Mouse (Mus musculus) testis, postnatal 10 days (tissue): Measurements from ENCODE around the gene Sit1.
A peak's percentile ranks its signal among the peaks of the same experiment; 100 is the strongest.
"Not testable (repeated sequence)": the region's sequence is repeated elsewhere in the genome, so short reads cannot be mapped to it uniquely, and the experiment has no call there.

Experiments
- DNase-seq: peaks from one replicate; pipeline ENCODE4 v3.0.0; 2021; ENCODE audit warnings: low spot score

Sit1 gene

DNA sequence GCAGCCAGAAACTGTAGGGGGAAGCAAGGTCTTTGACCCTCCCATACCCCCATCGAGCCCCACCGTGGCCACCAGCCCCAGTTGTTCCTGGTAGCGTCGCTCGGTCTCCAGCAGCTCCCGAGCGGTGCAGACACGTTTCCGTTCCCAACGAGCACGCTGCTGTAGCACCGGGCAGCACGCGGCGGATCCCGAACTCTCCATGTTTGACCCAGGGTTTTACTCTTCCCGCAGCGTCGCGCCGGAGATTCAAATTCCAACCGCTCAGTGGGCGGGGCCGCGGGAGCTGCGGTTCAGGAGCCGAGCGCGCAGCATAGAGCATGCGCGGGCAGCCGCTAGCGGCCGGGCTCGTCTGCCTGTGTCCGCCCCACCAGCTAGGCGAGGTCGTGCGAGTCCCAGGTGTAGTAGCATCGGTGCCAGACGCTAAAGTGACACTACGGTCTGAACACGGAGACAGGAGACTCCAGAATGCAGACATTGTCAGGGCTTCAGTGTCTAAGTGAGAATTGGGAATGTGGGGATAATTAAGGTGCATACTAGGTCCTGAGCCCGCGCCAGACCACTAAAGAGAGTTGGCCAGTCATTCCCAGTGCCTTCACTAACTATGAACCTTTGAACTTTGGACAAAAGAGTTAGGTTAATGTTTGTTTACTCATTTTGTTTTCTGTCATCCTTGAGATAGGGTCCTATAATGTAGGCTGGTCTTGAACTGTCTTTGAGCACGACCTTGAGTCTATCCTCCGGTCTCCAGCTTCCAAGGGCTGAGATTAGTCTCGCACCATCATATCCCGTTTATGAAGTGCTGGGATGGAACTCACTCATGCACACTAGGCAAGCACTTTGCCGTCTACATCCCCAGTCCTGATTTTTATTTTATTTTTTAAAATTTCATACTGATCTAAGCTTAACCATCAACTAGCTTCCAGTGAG, 16.1 kb upstream of the Sit1 start, which contains the start of gene Arhgef39:
TSS of gene Arhgef39 (minus strand) at position 289 of the 927 bp plus-strand sequence.
- peak; percentile 91 for DNase-seq

DNA sequence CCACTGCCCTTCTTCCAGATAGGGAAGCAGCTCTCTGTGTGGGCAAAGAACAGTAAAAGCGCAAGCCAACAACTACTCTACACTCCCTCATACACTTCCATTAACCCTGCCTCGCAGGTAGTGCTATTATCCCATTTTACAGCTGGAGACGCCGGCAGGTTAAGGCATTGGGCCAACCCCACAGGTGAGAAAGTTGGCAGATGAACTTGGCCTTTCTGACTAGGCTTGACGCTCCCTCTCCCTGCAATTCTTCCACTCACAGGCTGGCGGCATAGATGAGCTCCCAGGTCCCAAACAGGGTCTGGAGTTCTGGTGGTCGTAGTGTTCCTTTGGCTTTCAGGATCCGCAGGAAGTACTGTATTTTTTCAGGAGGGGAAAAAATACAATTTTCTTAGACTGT, 15.4 kb upstream of the Sit1 start:
- DNase-seq, result no peak

DNA sequence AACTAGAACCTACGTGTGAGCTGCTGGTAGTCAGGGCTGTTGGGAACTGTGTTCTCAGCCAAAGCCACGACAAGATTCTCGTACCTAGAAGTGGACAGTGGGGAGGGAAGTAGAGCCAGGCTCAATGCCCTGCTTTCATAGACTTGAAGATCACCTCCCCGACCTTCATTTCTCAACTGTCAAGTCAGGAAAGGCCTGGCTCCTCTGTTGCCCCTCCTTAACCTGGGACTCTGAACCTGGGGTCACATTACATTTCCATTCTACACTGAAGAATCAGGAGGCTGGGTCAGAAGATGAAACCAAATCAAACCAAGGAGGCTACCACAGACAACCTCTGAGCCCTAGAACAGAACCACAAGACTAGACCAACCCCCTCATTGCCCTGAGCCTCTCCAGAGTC, 14.4 kb upstream of the Sit1 start:
- DNase-seq, result no peak

DNA sequence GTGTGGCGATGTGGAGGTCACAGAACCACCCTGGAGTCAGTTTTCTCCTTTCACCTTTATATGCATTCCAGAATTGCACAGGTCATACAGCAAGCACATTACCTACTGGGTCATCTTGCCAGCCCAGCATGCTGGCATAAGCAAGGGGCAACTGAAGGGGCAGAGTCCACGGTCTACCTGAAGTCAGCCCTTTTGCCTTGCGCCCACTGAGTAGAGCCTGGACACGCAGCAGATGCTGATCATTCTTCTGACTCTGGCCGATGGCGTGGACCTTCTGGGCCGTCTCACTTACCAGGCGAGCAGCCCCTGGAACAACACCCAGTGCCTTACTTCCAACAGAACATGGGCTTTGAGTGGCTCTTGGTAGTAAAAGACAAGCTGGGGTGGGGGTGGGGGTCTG, 13.9 kb upstream of the Sit1 start:
- DNase-seq, result no peak

DNA sequence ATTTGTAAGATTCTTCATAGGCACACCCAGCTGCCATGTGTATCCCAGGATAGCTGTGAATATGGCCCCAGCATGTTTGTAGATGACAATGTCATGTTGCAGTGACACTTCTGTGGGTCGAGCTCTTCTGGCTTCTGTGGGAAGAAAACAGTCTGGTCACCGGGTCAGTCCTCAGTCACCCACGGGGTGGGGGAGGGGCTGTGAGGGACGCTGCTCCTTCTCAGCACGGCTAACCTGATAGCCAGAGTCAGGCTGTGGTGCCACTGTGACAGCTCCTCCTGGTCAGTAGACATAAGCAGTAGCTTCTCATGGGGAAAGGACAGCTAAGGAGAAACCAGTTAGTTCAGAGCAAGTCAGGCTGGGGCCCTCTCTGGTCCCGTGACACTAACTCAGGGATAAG, 13.1 kb upstream of the Sit1 start:
- no peak for DNase-seq

DNA sequence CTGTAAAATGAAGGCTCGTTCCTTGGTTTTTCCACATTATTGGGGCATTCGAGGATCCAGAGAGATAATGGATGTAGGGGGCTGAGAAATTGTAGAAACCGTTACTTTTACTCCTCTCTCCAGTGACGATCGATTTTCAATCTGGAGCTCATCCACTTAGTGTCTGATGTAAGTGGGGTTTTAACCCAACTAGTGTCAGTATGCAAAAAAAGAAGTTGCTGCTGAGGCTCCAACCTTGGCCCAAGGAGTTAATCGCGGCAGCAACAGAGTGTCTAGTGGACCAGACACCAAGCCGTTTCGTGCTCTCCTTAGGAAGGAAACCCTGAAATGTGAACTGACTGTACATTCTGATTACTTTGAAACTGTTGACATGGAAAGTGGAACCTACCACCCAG, 10.3 kb upstream of the Sit1 start:
- no peak for DNase-seq

DNA sequence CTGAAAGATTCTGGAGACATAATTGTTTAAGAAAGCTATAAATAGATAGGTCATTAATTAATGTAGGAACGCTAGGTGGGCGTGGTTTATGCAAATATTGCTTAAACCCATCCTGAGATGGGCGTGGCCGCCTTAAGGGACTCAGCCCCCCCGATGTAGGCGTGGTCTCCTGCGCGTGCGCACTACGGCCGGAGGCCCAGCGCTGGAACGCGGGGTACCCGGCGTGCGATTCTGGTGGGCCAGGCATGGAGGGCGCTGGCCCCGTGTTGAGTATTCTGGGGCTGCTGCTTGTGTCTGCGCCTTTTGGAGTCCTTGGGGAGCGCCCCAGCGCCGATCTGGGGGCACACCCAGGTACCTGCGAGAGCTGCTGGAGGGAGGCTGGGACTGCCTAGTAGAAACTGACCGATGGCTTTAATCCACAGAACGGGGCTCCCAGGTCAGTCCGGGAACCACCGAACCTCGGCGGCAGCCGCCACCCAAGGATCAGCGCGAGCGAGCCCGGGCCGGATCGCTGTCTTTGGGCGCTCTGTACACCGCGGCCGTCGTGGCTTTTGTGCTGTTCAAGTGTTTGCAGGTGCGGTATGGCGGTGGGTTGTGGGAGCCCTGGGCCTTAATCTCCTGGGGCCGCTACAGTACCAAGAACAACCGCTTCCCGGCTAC, 9.8 kb upstream of the Sit1 start:
- peak; percentile 99 for DNase-seq

DNA sequence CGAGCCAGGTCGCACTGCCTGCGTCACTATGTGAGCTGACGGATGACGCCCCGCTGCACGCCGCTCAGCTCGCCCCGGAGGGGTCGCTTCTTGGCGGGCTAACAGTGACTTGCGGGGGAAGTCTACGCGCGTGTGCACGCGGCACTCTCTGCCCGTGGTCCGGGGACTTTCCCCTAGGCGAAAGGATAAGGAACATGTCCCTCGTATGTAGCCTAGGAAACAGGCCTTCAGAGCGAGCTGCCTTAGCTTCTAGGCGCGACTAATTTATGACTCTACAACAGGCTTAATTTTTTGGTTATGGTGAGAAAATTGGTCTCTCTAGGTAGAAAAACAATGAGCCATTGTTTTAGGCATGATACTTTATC, 9.3 kb upstream of the Sit1 start, which contains the start of gene Ccdc107:
TSS of gene Ccdc107 (plus strand) at position 80 of the 365 bp plus-strand sequence.
- peak; percentile 80 for DNase-seq

DNA sequence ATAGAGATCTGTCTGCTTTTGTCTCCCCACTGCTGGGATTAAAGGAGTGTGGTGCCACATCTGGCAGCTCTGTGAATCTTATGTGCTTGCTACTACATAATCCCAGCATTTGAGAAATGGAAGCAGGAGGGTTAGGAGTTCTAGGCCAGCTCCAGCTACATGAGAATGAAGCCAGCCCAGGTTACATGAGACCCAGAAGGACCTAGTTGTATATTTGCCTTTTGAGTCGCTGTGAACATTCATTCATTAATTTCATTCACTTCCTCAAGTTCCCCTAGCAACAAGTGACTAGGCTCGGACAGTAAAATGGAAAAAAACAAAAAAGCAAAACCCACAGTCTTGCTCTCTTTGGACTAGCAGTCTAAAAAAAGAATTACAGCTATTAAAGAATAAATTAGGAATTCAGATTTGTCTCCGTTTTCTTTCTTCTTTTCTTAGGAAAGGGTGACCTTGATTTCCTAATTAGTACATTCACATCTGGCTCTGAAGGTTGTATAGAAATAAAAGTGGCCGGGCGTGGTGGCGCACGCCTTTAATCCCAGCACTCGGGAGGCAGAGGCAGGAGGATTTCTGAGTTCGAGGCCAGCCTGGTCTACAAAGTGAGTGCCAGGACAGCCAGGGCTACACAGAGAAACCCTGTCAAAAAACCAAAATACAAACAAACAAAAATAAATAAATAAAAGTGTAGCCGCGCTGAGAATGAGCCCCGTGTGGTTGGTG, 8.7 kb upstream of the Sit1 start:
- DNase-seq, result no peak

DNA sequence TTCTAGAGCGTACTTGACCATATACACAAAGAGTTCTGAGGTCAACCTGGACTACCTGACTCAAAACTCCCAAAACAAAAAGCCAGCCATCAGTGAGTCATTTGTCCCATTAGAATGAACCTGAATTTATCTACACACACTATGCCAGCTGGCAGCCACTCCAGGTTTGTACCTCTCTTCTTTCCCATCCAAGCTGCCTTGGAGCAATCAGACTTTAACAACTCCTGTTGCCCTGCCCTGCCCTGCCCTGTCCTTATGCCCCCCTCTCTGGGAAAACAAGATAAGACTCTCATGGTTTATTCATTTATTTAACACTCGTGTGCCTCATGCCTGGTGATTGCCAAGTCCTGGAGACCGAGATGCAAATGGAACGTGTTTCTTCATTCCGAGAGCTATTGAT, 7.3 kb upstream of the Sit1 start:
- no peak for DNase-seq

DNA sequence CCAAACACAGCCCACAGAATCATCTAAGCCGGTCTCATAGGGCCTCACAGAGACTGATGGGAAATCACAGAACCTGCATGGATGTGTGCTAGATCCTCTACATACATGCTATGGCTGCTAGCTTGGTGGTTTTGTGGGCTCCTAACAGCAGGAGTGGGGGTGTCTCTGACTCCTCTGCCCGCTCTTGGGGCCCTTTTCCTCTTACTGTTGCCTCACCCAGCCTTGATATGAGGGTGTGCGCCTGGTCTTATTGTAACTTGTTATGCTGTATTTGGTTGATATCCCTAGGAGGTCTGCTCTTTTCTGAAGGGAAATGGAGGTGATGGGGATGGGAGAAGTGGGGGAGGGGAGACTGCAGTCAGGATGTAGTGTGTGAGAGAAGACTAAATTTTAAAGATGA, 6.1 kb upstream of the Sit1 start:
- no peak for DNase-seq

DNA sequence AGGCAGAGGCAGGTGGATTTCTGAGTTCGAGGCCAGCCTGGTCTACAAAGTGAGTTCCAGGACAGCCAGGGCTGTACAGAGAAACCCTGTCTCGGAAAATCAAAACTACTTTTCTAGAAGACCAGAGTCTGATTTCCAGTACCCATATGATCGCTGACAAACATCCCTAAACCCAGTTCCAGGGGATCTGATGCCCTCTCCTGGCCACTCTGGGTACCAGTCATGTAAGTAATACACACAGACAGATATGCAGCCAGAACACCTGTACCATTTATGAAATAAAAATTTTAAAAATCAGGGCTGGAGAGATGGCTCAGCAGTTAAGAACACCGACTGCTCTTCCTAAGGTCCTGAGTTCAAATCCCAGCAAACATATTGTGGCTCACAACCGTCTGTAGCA, 2.1 kb upstream of the Sit1 start:
- not testable (repeated sequence) for DNase-seq

DNA sequence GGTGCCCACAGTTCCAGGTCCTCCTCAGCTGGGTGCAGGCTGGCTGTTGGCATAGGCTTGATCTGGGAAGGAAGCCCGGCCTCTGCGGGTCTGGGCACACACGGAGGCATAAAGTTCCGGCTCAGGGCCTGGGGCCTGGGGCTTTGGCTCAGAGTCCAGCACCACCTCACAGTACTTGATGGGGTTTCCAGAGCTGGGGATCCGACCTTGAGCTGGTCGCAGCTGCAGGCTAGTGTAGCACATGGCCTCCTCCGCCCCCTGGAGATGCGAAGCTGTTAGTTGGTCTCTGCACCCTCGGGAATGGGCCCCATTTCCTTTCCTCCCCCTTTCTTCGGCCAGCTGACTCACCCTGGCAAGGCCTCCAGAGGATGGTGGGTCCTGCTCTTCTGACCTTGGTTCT, 943 bp downstream of the Sit1 start:
- no peak for DNase-seq

DNA sequence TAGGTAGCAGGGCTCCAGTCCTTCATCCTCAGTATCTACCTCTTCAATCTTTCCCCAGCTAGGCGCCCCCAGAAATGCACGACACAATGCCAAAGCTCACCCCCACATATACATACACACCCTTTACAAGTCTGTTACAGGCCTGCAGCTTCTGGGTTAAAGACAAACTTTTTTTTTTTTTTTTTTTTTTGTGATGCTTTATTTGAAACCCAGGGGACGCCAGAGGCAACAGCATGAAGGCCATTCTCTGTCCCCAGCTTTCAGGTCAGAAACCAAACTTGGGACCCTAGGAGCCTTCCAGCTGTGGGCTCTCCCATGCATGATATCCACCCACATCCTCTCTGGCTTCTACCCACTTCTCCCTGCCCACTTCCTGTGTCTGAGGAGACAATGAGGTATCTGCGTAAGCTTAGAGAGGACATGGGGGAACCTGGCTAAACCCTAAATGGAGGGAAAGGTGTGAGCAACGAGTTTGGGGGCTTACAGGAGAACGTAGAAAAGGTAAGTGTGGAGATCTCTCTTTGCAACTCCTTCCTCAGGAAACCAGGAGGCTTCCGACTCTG, 1.6 kb downstream of the Sit1 start:
- DNase-seq, result no peak

DNA sequence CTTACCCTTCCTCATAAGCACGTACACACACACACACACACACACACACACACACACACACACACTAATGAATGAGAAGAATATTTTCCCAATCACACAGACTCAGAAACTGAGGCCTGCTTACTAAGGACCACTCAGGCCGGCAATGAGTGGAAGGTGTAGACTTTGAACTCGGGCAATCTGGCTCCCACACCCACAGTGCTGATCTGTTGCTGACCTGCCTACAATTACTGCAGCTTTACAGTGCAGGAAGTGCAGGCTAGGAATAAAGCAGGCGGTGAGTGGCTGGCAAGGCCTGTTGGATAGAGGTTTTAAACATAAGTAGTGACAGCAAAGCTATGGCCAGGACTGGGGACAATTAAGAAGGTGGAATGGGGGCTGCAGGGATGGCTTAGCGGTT, 2.5 kb downstream of the Sit1 start:
- no peak for DNase-seq

DNA sequence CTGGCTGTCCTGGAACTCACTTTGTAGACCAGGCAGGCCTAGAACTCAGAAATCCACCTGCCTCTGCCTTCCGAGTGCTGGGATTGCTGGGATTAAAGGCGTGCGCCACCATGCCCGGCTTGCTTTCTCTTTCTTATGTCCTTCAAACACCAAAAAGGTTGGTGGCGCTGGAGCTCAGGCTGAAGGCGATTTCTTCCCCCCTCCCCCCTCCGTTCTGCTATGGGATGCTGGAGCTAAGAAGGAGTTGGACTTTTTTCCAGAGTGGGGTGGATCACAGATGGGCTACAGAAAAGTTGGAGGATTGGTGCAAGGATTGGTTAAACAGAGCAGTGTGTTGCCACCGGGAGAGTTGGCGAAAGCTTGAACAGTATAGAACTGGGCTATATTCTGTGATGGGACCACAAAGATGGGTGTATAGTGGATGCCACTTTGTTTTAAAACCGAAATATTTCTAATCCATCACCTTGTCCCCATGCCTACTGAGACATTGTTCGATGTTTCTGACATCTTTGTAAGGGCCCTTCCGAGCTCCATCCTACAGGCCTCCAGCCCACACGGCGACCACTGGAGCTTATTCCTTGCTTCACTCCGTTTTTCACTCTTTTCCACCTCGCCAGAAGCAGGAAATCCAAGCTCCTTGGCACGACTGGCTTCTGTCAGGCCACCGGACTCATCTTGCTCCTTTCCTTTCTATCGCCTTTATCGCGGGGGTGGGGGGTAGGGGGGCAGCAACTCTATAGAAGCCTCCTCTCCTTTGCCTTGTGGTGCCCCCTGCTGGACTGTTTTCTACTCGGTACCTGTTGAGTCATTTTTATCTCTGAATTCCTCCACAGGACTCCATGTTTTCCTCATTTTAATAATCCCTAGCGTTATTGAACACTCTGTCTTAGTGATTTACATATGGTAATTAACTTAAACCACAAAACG, 4.4 kb downstream of the Sit1 start:
- DNase-seq, result peak; percentile 95

DNA sequence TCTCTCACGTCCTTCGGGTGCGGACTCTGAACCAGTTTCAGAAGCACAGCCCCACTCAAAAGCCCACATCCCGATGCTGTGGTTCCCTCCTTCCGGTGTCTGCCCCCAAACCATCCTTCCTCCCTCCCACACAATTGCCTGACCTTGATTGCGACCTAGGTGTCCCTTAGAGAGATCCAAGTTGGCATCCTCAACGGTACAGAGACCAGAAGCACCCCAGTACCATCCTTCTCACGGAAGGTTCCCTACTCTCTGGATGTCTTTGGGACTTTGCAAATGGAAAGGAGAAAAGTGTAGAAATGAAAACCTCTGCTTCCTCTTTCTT, 5.0 kb downstream of the Sit1 start:
- no peak for DNase-seq

DNA sequence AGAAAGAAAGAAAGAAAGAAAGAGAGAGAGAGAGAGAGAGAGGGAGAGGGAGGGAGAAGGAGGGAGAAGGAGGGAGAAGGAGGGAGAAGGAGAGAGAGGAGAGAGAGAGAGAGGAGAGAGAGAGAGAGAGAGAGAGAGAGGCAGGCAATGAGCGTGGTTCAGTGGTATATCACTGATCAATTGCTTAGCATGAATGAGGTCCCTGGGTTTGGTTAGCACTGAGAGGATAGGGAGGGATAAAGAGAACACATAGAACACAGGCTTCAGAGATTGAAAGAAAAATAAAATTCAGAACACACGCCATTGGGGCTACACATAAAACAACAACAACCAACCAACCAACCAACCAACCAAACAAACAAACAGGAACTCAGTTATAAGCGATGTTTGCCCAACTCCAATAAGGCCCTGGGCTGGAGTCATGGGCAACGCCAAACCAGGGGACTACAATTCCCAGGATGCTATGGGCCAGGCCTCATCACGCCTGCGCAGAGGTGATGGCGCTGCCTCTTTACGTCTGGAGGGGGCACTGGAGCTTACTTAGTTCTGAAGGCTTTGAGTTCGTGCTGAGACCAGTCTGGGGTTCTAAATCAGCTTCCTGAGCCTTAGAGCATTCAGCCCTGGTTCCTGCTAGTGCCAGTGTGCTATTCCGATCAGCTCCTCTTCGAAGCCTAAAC, 5.5 kb downstream of the Sit1 start:
- DNase-seq, result peak; percentile 90

DNA sequence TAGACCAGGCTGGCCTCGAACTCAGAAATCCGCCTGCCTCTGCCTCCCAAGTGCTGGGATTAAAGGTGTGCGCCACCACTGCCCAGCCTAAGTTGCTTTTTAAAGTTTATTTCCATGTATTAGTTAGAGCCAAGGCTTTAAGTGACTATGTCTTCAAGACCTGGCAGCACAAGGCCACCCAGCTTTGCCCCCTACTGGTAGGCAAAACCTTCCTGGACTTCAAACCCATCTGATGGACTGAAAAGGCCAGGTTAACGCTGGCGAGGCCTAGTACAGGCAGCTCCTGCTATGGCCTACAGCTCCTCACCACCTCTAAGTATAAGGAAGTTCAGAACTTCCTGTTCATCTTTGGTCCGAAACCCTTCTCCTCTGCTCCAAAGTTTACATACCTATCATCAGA, 6.9 kb downstream of the Sit1 start:
- no peak for DNase-seq

DNA sequence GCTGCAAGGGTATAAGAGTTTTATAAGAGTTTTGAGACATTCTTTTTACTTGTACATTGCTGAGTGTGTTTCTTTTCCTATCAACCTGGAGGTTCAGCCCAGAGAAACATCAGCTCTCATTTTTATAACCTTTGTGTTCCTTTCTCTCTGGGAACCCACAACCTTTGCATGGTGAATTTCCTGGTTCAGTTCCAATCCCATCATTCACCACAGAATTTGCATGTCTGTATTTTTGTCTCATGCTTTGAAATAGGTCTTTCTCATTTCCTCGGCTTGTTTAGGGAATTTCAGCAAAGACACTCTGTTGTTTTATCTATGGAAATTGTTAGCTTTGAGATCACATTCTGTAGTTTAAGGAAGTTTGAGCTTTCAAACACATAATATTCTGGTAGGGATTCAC, 9.9 kb downstream of the Sit1 start:
- DNase-seq, result no peak

DNA sequence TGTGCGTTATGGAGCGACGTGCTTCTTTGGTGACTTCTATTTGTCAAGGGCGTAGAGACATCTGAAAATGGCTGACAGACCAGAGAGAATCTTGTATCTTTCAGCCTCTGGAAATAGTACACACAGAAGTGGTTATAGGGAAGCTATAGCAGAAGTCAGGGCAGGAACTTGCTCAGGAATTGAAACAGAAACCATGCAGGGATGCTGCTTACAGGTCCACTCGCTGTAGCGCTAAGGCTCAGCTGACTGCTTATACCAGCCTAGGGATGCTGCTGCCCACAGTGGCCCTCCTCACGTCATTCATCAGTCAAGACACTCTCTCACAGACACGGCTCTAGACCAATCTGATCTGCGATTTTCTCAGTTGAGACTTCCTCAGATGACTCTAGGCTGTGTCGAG, 13.2 kb downstream of the Sit1 start:
- no peak for DNase-seq
